Mouse (Mus musculus) heart, adult 8-10 months (tissue): ENCODE data around the gene Castor1. TPM values are rescaled to one million over a fixed set of nuclear protein-coding genes. Genes with fewer than 3 reads are reported as not detected.

Source experiments
- DNase-seq: peaks from one replicate; pipeline ENCODE4 v3.0.0; 2022; ENCODE audit warnings: low spot score
- total RNA-seq, 4 experiments: library from RNA; stranded (reverse); gene quantifications; 2 replicates each; pipeline ENCODE4 v1.2.4; 2022

Gene Castor1
- total RNA-seq, 4 experiments from 2014 or later = 3.5 to 6.9 (median 4.8) TPM

- DNase-seq = no peak
These were observed 11.5 kb upstream of the Castor1 start for GRCm38 (mm10) chr11:4206563-4206962.

GRCm38 (mm10) chr11:4207655-4208054 lies 10.4 kb upstream of the Castor1 start:
- no peak for DNase-seq

GRCm38 (mm10) chr11:4209556-4209955 lies 8.5 kb upstream of the Castor1 start:
- no peak for DNase-seq

GRCm38 (mm10) chr11:4210786-4211185 lies 7.2 kb upstream of the Castor1 start:
- DNase-seq = no peak

GRCm38 (mm10) chr11:4213107-4213506 lies 4.9 kb upstream of the Castor1 start:
- no peak for DNase-seq

GRCm38 (mm10) chr11:4214572-4214971 lies 3.5 kb upstream of the Castor1 start:
- no peak for DNase-seq

GRCm38 (mm10) chr11:4215061-4215460 lies 3.0 kb upstream of the Castor1 start:
- no peak for DNase-seq

GRCm38 (mm10) chr11:4216248-4217000 lies 1.6 kb upstream of the Castor1 start:
- peak; percentile 89 for DNase-seq

GRCm38 (mm10) chr11:4218637-4219036 lies 612 bp downstream of the Castor1 start:
- DNase-seq = no peak

GRCm38 (mm10) chr11:4219317-4219751 lies 1.3 kb downstream of the Castor1 start:
- peak; percentile 88 for DNase-seq

GRCm38 (mm10) chr11:4219908-4220307 lies 1.9 kb downstream of the Castor1 start:
- DNase-seq = no peak

- peak; percentile 84 for DNase-seq
These were observed 2.7 kb downstream of the Castor1 start for GRCm38 (mm10) chr11:4220443-4221400.

GRCm38 (mm10) chr11:4222046-4222950 lies 4.3 kb downstream of the Castor1 start:
- no peak for DNase-seq

- DNase-seq = no peak
These were observed 5.6 kb downstream of the Castor1 start for GRCm38 (mm10) chr11:4223393-4224188.

GRCm38 (mm10) chr11:4224223-4224622 lies 6.2 kb downstream of the Castor1 start:
- no peak for DNase-seq

GRCm38 (mm10) chr11:4226569-4227325 lies 8.7 kb downstream of the Castor1 start:
- DNase-seq = no peak

- DNase-seq = no peak
These were observed 10.4 kb downstream of the Castor1 start for GRCm38 (mm10) chr11:4228463-4228862.

- no peak for DNase-seq
These were observed 11.8 kb downstream of the Castor1 start for GRCm38 (mm10) chr11:4229841-4230240.

GRCm38 (mm10) chr11:4231435-4231834 lies 13.4 kb downstream of the Castor1 start:
- DNase-seq = no peak

GRCm38 (mm10) chr11:4232644-4233043 lies 14.6 kb downstream of the Castor1 start:
- no peak for DNase-seq
